Mouse (Mus musculus) embryonic fibroblast, embryonic 13.5 days (primary cell): ENCODE measurements around the gene Bicdl2.

Experiments
- CTCF ChIP-seq: IDR thresholded peaks from 2 replicates; pipeline ENCODE4 v1.5.1; 2011; ENCODE audit warnings: mild to moderate bottlenecking, control low read depth, low read length, moderate library complexity, borderline replicate concordance; ENCODE audit not compliant: insufficient read depth
- POLR2A ChIP-seq: IDR thresholded peaks from 2 replicates; pipeline ENCODE4 v1.6.1; 2011; ENCODE audit warnings: low read depth, mild to moderate bottlenecking, control low read depth, low read length, moderate library complexity

GRCm38 (mm10) chr17:23660117-23660875, at the start of gene Bicdl2:
- TF ChIP-seq CTCF, result peak; percentile 50; the same call in 1 of the 2 replicates
- TF ChIP-seq POLR2A, result no peak
